Mouse (Mus musculus): ENCODE measurements around the gene Dhx58.

GRCm38 (mm10) chr11:100747114-100747513 is 43.0 kb upstream of the Dhx58 start:
- TF ChIP-seq CTCF (IDR thresholded peaks at IDR 0.05) (no peak), EP300 (IDR thresholded peaks at IDR 0.05) (no peak)
